Mouse (Mus musculus) forebrain, embryonic 14.5 days (tissue): ENCODE results near the gene Muc13. TPM values are rescaled to one million over a fixed set of nuclear protein-coding genes. Genes with fewer than 3 reads are reported as not detected.

Experiments used
- ATAC-seq: fragments of 200-750 bp; cut with Nextera tagmentation; 2 replicates; pipeline ENCODE4 v1.8.0; 2017; ENCODE audit warnings: mild to moderate bottlenecking, moderate library complexity
- DNase-seq: peaks from one replicate; pipeline ENCODE4 v3.0.0-alpha.2; 2015; ENCODE audit warnings: low spot score
- H3K27ac ChIP-seq: fragments of 300-500 bp; sonication (generic); 2 replicates; pipeline ENCODE4 v1.5.1; 2014; ENCODE audit warnings: low read depth, mild to moderate bottlenecking, control low read depth, low read length, moderate library complexity
- H3K27me3 ChIP-seq: fragments of 300-500 bp; sonication (generic); replicated peaks from 2 replicates; pipeline ENCODE4 v1.6.1; 2014; ENCODE audit warnings: low read length, control low read depth, mixed read lengths; ENCODE audit not compliant: control insufficient read depth, insufficient read depth
- H3K36me3 ChIP-seq: fragments of 300-500 bp; sonication (generic); 2 replicates; pipeline ENCODE4 v1.6.1; 2014; ENCODE audit warnings: low read length, control low read depth; ENCODE audit not compliant: control insufficient read depth, insufficient read depth
- H3K4me1 ChIP-seq: fragments of 300-500 bp; sonication (generic); 2 replicates; pipeline ENCODE4 v1.6.1; 2014; ENCODE audit warnings: antibody characterized with exemption, low read length, control low read depth; ENCODE audit not compliant: control insufficient read depth, insufficient read depth
- H3K4me2 ChIP-seq: fragments of 300-500 bp; sonication (generic); 2 replicates; pipeline ENCODE4 v1.6.1; 2014; ENCODE audit warnings: mild to moderate bottlenecking, control low read depth, low read length
- H3K4me3 ChIP-seq: fragments of 300-500 bp; sonication (generic); 2 replicates; pipeline ENCODE4 v1.5.1; 2014; ENCODE audit warnings: low read depth, low read length, control low read depth
- H3K9ac ChIP-seq: fragments of 300-500 bp; sonication (generic); 2 replicates; pipeline ENCODE4 v1.6.1; 2014; ENCODE audit warnings: mild to moderate bottlenecking, low read length, control low read depth, moderate library complexity
- H3K9me3 ChIP-seq: fragments of 300-500 bp; sonication (generic); replicated peaks from 2 replicates; pipeline ENCODE4 v1.6.1; 2016; ENCODE audit warnings: low read length, control low read depth, mixed read lengths; ENCODE audit not compliant: control insufficient read depth
- WGBS: fragments of 180-500 bp; shearing (Covaris S2); extraction: QIAGEN DNeasy Blood & Tissue Kit; methylation state at CpG from one replicate; pipeline ENCODE4 v1.1.7; 2014; 5-methylcytosine and 5-hydroxymethylcytosine counted together
- polyA plus RNA-seq: library from polyadenylated mRNA; unstranded; fragments of >200 nt; fragmentation: Nextera tagmentation; extraction: Ambion mirVana; gene quantifications from 2 replicates; pipeline ENCODE4 v1.2.1, GENCODE M21; 2014

Gene Muc13
- polyA plus RNA-seq, result not detected in 2 replicates

DNA sequence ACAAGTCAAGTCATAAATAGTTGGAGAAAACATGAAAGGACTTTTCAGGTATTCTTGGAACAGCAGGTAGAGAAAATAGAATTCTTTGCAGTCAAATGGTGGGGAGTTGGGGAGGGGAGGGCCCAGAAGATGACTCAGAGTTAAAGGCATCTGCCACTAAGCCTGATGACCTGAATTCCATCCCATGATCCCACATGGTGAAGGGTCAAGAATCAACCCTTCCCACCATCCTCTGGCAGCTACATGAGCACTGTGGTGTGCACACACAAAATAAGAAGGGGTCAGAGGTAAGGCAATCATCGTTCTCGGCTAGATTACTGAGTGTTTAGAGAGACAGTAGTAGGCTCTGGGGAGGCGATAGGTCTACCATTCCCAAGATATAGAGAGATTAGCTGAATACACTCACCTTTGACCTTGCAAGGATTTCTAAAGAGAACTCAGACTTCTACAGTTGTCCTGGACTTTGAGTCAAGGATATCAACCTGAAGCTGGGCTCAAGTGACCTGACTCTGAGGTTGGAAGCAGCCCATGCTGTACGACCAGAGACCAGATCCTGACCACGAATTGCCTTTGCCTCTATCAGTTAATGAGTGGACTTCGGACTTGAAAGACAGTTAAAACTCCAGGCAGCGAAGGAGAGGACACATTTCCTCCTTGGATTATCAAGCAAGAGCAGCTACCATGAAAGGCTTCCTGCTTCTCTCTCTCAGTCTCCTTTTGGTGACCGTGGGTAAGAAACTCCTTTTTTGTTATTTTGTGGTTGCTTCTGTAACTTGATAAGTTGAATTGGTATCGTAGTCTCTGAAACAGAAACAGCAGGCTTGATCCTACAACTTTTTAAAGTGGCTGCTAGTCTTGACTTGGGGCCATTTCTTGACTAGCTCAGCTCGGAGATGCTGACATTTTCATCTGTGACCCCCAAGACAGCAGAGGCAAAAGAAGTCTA lies at the start of gene Muc13:
Gene Muc13 (plus strand): TSS at position 192 of the 946 bp plus-strand sequence.
- no peaks in the 10 kb centered on the region for H3K27me3 ChIP-seq
- WGBS, result 90% methylated on average over 10 of the region's 10 CpGs
- DNase-seq (no peak), ATAC-seq (no peak)
- H3K9me3 ChIP-seq, result no peaks in the 10 kb centered on the region
- H3K4me2 ChIP-seq, result no peak within 1 kb of the TSS
- no peak within 1 kb of the TSS for H3K4me3 ChIP-seq
- no peak within 1 kb of the TSS for H3K27ac ChIP-seq
- no peaks in the 10 kb centered on the region for H3K4me1 ChIP-seq
- no peaks in the 10 kb centered on the region for H3K36me3 ChIP-seq
- H3K9ac ChIP-seq, result no peak within 1 kb of the TSS

DNA sequence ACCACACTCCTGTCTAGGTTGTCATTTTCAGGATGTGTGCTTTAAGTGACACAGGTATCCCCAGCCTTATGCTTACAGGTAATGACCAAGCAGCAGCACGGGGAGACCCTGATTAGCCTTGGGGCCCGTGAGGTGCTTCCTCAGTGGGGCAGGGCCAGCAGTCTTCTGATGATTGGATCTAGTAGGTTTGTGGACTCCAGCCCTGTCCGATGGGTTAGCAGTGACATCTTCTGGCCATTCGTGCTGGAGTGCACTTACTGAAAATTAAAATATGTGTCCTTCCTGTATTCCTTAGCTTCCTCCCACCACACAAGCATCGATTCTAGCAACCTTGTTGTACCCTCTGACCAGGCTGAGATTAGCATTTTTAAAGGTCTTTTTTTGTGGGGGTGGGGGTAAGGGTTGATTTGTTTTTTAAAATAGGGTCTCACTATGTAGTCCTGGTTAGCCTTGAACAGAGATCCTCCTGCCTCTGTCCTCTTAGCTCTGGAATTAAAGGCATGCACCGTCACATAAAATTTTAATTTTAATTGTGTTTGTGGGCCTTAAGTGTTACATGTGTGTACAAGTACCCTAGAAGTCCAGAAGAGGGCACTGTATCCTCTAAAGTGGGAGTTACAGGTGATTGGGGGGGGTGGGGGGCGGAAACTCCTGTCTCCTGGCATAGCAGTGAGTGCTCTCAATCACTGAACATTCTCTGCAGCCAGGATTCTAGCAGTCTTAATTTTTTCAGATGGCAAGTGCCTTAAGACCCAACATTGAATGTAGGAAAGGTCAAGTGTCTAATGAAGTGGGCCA lies 49.0 kb upstream of the Muc13 start:
- Histone ChIP-seq H3K9me3 (no peaks in the 10 kb centered on the region), H3K9ac (no peak overlapping the region), H3K27me3 (no peaks in the 10 kb centered on the region), H3K4me1 (peaks cover 15% of the 10 kb centered on the region; the same call in 1 of the 2 replicates), H3K36me3 (peaks cover 31% of the 10 kb centered on the region), H3K4me2 (no peak overlapping the region), H3K27ac (no peak overlapping the region), H3K4me3 (no peak overlapping the region)
- peak; percentile 67 for DNase-seq
- ATAC-seq, result peak; percentile 24; the same call in 1 of the 2 replicates
- 63% methylated on average over 7 of the region's 7 CpGs for WGBS

DNA sequence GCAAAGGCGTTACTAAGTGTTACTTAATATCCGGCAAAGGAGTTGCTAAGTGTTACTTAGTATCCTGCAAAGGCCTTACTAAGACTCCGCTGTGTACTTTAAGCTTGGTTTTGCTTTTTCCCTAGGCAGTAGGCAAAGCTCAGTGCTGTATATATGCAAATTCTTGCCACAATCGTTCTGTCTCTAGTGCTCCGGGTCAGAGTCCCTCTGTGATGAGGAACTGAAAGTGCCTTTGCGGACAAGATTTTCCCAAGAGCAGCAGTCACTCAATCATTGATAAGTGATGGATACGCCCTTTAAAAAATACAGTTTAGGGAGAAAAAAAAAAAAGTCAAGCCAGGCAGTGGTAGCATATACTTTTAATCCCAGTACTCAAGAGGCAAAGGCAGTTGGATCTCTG lies 48.4 kb upstream of the Muc13 start:
- Histone ChIP-seq H3K4me1 (peaks cover 8% of the 10 kb centered on the region; the same call in 1 of the 2 replicates), H3K9ac (no peak overlapping the region), H3K27ac (no peak overlapping the region), H3K27me3 (no peaks in the 10 kb centered on the region), H3K36me3 (peaks cover 31% of the 10 kb centered on the region), H3K4me3 (no peak overlapping the region), H3K4me2 (no peak overlapping the region), H3K9me3 (no peaks in the 10 kb centered on the region)
- 90% methylated on average over 7 of the region's 7 CpGs for WGBS
- no peak for ATAC-seq
- no peak for DNase-seq

DNA sequence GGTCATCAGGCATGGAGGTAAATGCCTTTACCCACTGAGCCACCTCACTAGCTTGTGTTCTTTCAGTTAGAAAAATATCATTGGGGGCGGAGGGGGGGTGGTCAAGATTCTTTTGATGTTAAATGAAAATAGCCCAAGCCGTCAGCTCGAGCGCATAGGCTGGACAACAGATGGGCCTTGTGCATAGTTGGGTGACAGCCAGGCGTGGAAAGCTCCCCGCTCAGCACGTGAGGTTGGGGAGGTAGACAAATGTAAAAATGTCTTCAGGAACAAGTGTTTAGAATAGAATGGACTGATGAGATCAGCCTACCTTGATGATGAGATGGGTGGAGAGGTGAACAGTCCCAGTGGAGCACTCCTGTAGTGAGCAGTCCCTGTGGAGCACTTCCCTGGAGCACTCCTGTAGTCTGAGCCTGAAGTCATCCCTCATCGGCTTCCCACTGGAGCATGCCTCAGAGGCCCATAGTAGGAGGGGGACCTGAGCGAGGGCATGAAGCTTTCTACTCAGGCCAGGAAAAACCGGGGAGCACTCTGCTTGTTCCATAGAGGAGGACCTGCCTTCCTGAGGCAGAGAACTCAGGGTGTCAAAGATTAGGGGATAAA lies 47.7 kb upstream of the Muc13 start:
- Histone ChIP-seq H3K36me3 (peaks cover 34% of the 10 kb centered on the region), H3K9ac (no peak overlapping the region), H3K4me1 (peaks cover 3% of the 10 kb centered on the region; the same call in 1 of the 2 replicates), H3K4me3 (no peak overlapping the region), H3K4me2 (no peak overlapping the region), H3K27me3 (no peaks in the 10 kb centered on the region), H3K9me3 (no peaks in the 10 kb centered on the region), H3K27ac (no peak overlapping the region)
- ATAC-seq (no peak), DNase-seq (peak; percentile 41)
- 79% methylated on average over 10 of the region's 10 CpGs for WGBS

DNA sequence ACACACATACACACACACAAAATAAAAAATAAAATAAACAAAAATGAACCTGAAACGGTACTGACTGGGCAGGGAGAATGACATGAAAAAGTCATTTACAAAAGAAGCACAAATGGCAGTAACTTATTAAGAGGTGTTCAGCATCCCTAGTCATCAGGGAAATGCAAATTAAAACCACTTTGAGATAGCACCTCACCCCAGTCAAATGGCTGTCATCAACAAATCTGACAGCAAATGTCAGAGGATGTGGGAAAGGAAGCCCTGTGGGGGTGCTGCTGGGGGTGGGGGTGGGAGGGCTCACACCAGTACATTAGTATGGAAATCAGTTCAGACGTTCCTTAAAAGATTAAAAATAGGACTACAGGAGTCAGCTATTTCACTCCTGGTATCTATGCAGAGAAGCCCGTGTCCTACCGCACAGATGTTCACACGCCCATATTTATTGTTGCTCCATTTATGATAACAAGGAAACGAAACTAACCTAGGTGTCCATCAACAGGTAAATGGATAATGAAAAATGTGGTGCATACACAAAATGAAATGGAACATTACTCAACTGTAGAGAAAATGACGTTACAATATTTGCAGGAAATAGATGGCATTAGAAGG lies 46.4 kb upstream of the Muc13 start:
- no peak for ATAC-seq
- Histone ChIP-seq H3K4me3 (no peak overlapping the region), H3K4me1 (no peaks in the 10 kb centered on the region), H3K9ac (no peak overlapping the region), H3K36me3 (peaks cover 33% of the 10 kb centered on the region), H3K9me3 (no peaks in the 10 kb centered on the region), H3K27me3 (no peaks in the 10 kb centered on the region), H3K27ac (no peak overlapping the region), H3K4me2 (no peak overlapping the region)
- 76% methylated on average over 7 of the region's 7 CpGs for WGBS
- no peak for DNase-seq

DNA sequence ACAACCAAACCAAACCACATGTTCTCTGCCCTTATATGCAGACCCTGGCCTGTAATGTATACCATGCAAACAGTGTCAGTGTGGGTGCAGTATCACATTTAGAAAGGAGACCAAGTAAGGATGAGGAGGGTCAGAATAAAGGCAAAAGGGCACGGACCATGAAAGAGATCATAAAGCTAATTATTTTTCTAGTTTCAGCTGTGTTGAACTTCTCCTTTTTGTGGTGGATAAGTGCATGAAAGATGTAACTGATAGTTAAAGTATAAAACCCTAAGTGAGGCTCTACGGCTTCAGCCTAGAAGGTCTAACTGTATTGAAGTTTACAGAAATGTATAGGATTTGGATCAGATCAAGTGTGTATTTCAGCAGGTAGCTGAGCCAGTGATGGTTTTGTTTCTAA lies 45.8 kb upstream of the Muc13 start:
- Histone ChIP-seq H3K4me3 (no peak overlapping the region), H3K4me1 (no peaks in the 10 kb centered on the region), H3K9ac (no peak overlapping the region), H3K36me3 (peaks cover 35% of the 10 kb centered on the region), H3K27ac (no peak overlapping the region), H3K4me2 (no peak overlapping the region), H3K27me3 (no peaks in the 10 kb centered on the region), H3K9me3 (no peaks in the 10 kb centered on the region)
- 91% methylated on average over 2 of the region's 2 CpGs for WGBS
- DNase-seq, result no peak
- ATAC-seq, result no peak

DNA sequence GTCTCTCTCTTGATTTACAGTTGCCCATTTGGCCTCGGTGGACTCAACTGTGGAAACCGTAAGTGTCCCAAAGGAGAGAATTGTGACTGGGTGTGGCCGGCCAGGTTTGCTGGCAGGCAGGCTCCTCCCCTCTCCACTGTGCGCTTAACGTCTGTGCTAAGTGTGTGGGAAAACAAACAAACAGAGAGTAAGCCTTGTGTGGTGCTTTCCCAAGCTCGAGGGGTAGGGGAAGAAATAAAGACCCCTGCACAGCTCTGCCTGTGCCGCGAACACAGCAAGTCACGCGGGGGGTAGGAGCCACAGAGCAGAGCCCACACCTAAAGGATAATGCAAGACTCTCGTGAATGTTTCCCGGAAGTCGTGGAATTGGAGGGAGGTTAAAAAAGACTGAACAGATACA lies 42.7 kb upstream of the Muc13 start:
- 52% methylated on average over 13 of the region's 13 CpGs for WGBS
- Histone ChIP-seq H3K4me2 (no peak overlapping the region), H3K36me3 (peaks cover 42% of the 10 kb centered on the region), H3K27me3 (no peaks in the 10 kb centered on the region), H3K4me3 (no peak overlapping the region), H3K9me3 (no peaks in the 10 kb centered on the region), H3K27ac (no peak overlapping the region), H3K9ac (no peak overlapping the region), H3K4me1 (no peaks in the 10 kb centered on the region)
- DNase-seq (no peak), ATAC-seq (no peak)

DNA sequence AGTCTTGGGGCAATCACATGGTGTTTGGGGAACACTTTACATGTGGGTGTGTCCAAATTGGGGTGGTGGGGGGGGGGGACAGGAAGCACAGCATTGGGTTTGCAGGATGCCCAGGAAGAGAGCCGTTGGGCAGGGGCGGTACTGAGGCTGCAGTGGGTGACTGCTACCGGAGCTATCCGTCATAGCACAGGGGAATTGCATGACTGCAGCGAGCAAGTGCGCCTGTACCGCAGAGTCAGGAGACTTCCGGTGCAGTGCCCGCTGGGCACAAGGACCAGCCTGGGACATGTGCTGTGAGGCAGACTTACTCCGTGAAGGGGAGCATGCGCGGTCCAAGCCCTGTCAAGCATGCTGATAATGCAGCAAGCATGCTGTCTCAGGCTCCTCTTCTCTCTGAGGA lies 42.2 kb upstream of the Muc13 start:
- Histone ChIP-seq H3K4me3 (no peak overlapping the region), H3K27me3 (no peaks in the 10 kb centered on the region), H3K36me3 (peaks cover 46% of the 10 kb centered on the region), H3K4me2 (no peak overlapping the region), H3K9me3 (no peaks in the 10 kb centered on the region), H3K9ac (no peak overlapping the region), H3K27ac (no peak overlapping the region), H3K4me1 (no peaks in the 10 kb centered on the region)
- WGBS, result 77% methylated on average over 12 of the region's 12 CpGs
- DNase-seq (no peak), ATAC-seq (no peak)
